Mouse (Mus musculus) erythroblast, embryonic 14.5 days (primary cell): Measurements from ENCODE around the gene Naa25. TPM values are rescaled to one million over a fixed set of nuclear protein-coding genes. Genes with fewer than 3 reads are reported as not detected.
"Not testable (repeated sequence)": the region's sequence is repeated elsewhere in the genome, so short reads cannot be mapped to it uniquely, and the experiment has no call there.

ENCODE experiments used
- H3K27me3 ChIP-seq: 2 replicates; pipeline ENCODE4 v1.6.1; 2012; ENCODE audit warnings: inconsistent platforms; ENCODE audit not compliant: control insufficient read depth
- H3K36me3 ChIP-seq: 2 replicates; pipeline ENCODE4 v1.6.1; 2012; ENCODE audit warnings: mild to moderate bottlenecking, inconsistent platforms; ENCODE audit not compliant: control insufficient read depth
- H3K4me1 ChIP-seq: 2 replicates; pipeline ENCODE4 v1.6.1; 2012; ENCODE audit warnings: inconsistent platforms; ENCODE audit not compliant: control insufficient read depth
- H3K4me3 ChIP-seq: replicated peaks from 2 replicates; pipeline ENCODE3; 2012; ENCODE audit warnings: moderate library complexity, mild to moderate bottlenecking, inconsistent platforms
- H3K9me3 ChIP-seq: 2 replicates; pipeline ENCODE4 v1.6.1; 2012; ENCODE audit warnings: low read length, inconsistent platforms, mixed read lengths; ENCODE audit not compliant: control insufficient read depth
- GATA1 ChIP-seq: IDR thresholded peaks from 2 replicates; pipeline ENCODE4 v1.6.1; 2012; ENCODE audit warnings: low read length, inconsistent platforms, mixed read lengths
- TAL1 ChIP-seq: IDR thresholded peaks from 3 replicates; pipeline ENCODE4 v1.6.1; 2012; ENCODE audit warnings: low read length, inconsistent platforms, mixed read lengths
- polyA plus RNA-seq: library from polyadenylated mRNA; stranded (reverse); fragments of >175 nt; gene quantifications from 2 replicates; pipeline ENCODE4 v1.2.3, GENCODE M21; 2012

The Naa25 gene
- 0.10 and 0.11 TPM in 2 replicates for polyA plus RNA-seq

DNA sequence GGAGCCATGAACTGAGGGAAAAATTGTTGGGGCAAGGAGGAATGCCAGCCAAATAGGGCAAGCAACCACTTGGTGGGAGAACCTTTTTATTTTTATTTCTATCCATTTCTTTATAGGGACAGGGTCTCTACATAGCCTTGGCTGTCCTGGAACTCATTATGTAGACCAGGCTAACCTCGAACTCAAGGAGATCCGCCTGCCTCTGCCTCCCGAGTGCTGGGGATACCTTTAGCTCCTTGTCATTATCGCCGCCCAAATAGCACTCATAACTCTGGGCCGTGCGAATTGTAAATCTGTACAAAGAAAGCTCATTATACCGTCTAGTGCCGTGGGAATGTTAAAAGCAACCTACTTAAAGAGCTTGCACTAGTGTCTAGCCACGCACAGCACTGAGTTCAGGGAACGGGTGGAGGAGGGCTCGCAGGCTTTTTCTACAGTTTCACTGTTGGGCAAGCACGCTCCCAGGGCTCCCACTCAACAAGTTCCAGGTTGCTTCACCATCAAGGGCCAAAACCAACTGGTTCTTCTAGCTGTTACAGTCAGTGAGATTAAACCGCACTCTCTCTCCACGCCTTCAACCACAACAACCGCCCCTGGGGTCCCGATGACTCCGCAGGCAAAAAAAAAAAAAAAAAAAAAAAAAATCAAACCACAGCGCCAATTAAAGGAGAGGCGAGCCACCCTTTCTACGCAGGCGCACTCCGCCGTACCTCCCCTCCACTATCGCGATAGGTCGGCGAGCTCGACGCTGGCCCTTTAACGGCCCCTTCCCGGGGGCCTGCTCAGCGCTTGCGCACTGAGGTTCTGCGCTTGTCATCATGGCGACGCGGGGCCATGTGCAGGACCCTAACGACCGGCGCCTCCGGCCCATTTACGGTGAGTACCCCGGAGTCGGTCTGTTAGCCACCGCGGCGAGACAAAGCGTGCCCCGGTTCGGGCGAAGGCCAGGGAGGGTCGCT lies at the start of gene Naa25:
Naa25 (plus strand) TSS at position 750 of the 959 bp plus-strand sequence.
- H3K4me3 ChIP-seq, result peak within 1 kb of the TSS; percentile 84
- peaks cover 55% of the 10 kb centered on the region for H3K4me1 ChIP-seq
- no peaks in the 10 kb centered on the region for H3K9me3 ChIP-seq
- peaks cover 25% of the 10 kb centered on the region for H3K36me3 ChIP-seq
- H3K27me3 ChIP-seq, result no peaks in the 10 kb centered on the region
- no peak for TF ChIP-seq GATA1
- no peak for TF ChIP-seq TAL1

DNA sequence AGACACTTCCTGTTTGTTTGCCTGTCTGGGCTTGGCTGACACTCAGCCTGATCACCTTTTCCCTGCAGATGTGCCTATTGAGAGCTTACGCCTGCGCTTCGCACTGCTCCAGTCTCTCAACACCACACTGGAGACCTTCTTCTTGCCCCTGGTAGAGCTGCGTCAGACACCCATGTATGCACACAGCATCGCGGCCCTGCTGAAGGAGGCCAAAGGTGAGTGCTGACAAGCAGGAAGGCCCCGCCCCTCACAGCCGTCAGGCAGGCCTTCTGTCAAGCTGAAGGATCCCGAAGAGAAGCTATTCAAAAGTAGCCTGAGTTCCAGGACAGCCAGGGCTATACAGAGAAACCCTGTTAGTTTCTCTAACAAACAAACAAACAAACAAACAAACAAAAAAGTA lies 38.5 kb upstream of the Naa25 start:
- Histone ChIP-seq H3K27me3 (no peaks in the 10 kb centered on the region), H3K4me1 (no peaks in the 10 kb centered on the region), H3K9me3 (no peaks in the 10 kb centered on the region), H3K4me3 (no peak overlapping the region), H3K36me3 (peaks cover 100% of the 10 kb centered on the region)
- no peak for TF ChIP-seq TAL1
- TF ChIP-seq GATA1, result no peak

DNA sequence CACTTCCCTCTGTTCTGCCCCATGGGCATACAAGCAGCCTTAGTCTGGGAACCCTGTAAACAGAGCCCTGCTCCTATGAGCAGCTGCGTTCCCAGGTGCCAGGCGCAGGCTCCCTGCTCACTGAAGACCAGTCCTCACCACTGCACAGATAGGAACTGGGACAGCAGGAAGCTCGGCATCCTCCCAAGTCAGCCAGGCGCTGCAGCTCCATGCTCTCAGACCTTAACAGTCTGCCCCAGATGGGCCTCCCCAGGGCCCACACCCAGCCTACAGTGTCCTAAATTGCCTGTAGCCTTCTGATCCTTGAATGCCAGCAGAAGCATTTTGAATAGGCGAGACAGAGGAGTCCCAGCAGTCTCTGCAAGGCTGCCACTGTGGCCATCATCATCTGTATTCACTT lies 36.0 kb upstream of the Naa25 start:
- no peak for TF ChIP-seq GATA1
- TF ChIP-seq TAL1, result no peak
- 0 out of 2 replicates have a peak, but pooled peaks cover under 1% of the 10 kb centered on the region for H3K4me1 ChIP-seq
- no peak overlapping the region for H3K4me3 ChIP-seq
- H3K27me3 ChIP-seq, result no peaks in the 10 kb centered on the region
- no peaks in the 10 kb centered on the region for H3K9me3 ChIP-seq
- peaks cover 100% of the 10 kb centered on the region for H3K36me3 ChIP-seq

DNA sequence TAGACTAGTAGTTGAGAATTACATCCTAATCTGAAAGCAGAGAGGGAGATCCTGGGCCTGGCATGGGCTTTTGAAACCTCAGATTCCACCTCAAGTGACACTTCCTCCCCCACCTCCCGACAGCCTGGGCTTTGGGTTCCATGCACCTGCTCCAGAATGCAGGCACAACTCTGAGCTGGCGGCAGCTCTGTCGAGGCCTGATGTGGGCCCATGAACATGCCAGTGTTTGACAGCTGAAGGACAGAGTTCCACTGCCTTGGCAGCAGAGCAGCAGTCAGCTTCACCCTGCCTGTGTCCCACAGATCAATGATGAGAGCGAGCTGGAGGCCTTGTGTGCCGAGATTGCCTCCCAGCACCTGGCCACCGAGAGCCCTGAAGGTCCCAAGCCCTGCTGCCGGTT lies 34.3 kb upstream of the Naa25 start:
- no peaks in the 10 kb centered on the region for H3K9me3 ChIP-seq
- peaks cover 2% of the 10 kb centered on the region; the same call in 1 of the 2 replicates for H3K4me1 ChIP-seq
- no peaks in the 10 kb centered on the region for H3K27me3 ChIP-seq
- TF ChIP-seq TAL1 (no peak), GATA1 (no peak)
- H3K4me3 ChIP-seq, result no peak overlapping the region
- peaks cover 100% of the 10 kb centered on the region for H3K36me3 ChIP-seq

DNA sequence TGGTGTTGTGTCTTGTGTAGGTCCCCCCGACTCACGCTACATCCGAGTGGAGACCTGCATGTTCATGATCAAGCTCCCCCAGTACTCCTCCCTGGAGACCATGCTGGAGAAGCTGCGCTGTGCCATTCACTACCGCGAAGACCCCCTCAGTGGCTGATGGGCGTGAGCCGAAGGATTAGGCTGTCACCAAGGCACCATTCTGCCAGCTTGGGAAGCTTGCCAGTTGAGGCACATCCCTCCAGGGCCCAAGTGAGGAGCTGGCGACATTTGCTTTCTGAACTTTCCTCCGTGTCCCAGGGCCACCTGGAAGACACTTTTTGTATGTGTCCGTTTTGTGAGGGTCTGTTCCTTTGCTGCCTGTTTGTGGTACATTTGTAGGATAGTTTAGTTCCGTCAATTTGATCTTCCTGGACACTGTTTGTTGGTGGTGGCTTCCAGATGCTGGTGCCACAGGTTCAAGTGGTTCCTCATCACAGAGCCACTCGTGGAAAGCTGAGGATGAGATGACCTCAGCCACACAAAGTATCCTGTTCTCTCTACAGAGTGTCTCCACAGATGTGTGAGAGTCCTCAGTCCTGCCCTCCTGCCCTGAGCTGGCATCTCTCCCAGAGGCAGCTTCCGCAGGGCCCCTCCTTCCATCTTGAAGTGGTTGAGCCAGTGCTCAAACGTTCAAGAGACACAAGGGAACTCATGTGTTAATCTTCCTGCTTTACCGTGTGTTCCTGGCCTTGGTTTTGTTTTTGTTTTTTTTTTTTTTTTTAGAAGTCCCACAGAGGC lies 31.1 kb upstream of the Naa25 start:
- peaks cover 2% of the 10 kb centered on the region; the same call in 1 of the 2 replicates for H3K4me1 ChIP-seq
- no peaks in the 10 kb centered on the region for H3K9me3 ChIP-seq
- peaks cover 95% of the 10 kb centered on the region for H3K36me3 ChIP-seq
- no peak for TF ChIP-seq TAL1
- no peak overlapping the region for H3K4me3 ChIP-seq
- H3K27me3 ChIP-seq, result no peaks in the 10 kb centered on the region

DNA sequence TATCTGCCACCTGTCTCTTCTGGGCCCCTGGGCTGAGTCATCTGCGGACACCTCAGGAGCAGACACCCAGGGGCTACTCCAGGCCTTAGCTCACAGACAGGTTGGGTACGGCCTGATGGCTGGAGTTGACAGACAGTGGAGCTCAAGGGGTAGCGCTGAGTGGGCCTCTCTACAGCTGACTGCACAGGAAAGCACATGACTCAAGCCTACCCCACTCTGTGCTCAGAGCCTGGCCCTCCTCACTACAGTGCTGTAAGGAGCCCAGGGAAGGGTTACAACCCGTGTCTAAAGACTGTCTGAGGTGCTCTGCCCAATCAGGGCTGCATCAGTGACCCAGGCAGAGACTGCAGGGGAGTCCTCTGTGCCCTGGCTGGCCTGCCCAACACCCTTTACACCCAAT lies 30.5 kb upstream of the Naa25 start:
- no peaks in the 10 kb centered on the region for H3K27me3 ChIP-seq
- H3K4me3 ChIP-seq, result no peak overlapping the region
- H3K9me3 ChIP-seq, result no peaks in the 10 kb centered on the region
- H3K36me3 ChIP-seq, result peaks cover 95% of the 10 kb centered on the region
- H3K4me1 ChIP-seq, result peaks cover 2% of the 10 kb centered on the region; the same call in 1 of the 2 replicates
- TF ChIP-seq GATA1, result no peak
- TF ChIP-seq TAL1, result no peak

- TF ChIP-seq GATA1 (no peak), TAL1 (no peak)
- no peaks in the 10 kb centered on the region for H3K27me3 ChIP-seq
- H3K36me3 ChIP-seq, result peaks cover 87% of the 10 kb centered on the region
Observed at GRCm38 (mm10) chr5:121371712-121372111, 26.0 kb upstream of the Naa25 start.

GRCm38 (mm10) chr5:121374790-121375189 lies 22.9 kb upstream of the Naa25 start:
- Histone ChIP-seq H3K9me3 (no peaks in the 10 kb centered on the region), H3K27me3 (no peaks in the 10 kb centered on the region), H3K4me3 (no peak overlapping the region), H3K36me3 (peaks cover 84% of the 10 kb centered on the region), H3K4me1 (no peaks in the 10 kb centered on the region)
- TF ChIP-seq TAL1 (no peak), GATA1 (no peak)

More at GRCm38 (mm10) chr5:121371712-121372111, 26.0 kb upstream of the Naa25 start:
- Histone ChIP-seq H3K4me1 (peaks cover 1% of the 10 kb centered on the region; the same call in 1 of the 2 replicates), H3K4me3 (no peak overlapping the region), H3K9me3 (no peaks in the 10 kb centered on the region)

DNA sequence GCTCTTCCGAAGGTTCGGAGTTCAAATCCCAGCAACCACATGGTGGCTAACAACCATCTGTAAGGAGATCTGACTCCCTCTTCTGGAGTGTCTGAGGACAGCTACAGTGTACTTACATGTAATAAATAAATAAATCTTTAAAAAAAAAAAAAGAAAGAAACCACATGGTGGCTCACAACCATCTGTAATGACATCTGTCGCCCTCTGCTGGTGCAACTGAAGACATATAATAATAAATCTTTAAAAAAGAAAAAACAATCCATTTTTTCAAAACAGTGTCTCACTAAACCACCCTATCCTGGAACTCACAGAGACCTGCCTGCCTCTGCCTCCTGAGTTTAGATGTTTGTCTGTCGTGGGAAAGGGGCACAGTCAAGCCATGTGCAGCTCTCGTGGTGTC lies 20.8 kb upstream of the Naa25 start:
- not testable (repeated sequence) for H3K27me3 ChIP-seq, H3K4me1 ChIP-seq, H3K4me3 ChIP-seq, H3K9me3 ChIP-seq
- peaks cover 86% of the 10 kb centered on the region for H3K36me3 ChIP-seq
